Mouse (Mus musculus) limb, embryonic 13.5 days (tissue): ENCODE measurements around the gene Entpd7. TPM values are rescaled to one million over a fixed set of nuclear protein-coding genes. Genes with fewer than 3 reads are reported as not detected.

Source experiments
- ATAC-seq: fragments of 200-750 bp; cut with Nextera tagmentation; 2 replicates; pipeline ENCODE4 v1.8.0; 2017; ENCODE audit warnings: low read depth, moderate number of reproducible peaks, moderate TSS enrichment; ENCODE audit not compliant: low FRiP score
- H3K27ac ChIP-seq: fragments of 300-500 bp; sonication (generic); 2 replicates; pipeline ENCODE4 v1.5.1; 2015; ENCODE audit warnings: inconsistent platforms, mild to moderate bottlenecking, moderate library complexity
- H3K27me3 ChIP-seq: fragments of 300-500 bp; sonication (generic); 2 replicates; pipeline ENCODE4 v1.6.1; 2015; ENCODE audit warnings: mild to moderate bottlenecking, inconsistent platforms
- H3K36me3 ChIP-seq: fragments of 300-500 bp; sonication (generic); 2 replicates; pipeline ENCODE4 v1.6.1; 2015; ENCODE audit warnings: inconsistent platforms, mild to moderate bottlenecking, moderate library complexity
- H3K4me1 ChIP-seq: fragments of 300-500 bp; sonication (generic); 2 replicates; pipeline ENCODE4 v1.6.1; 2015; ENCODE audit warnings: inconsistent platforms
- H3K4me2 ChIP-seq: fragments of 300-500 bp; sonication (generic); replicated peaks from 2 replicates; pipeline ENCODE4 v1.6.1; 2015; ENCODE audit warnings: inconsistent platforms, mild to moderate bottlenecking, moderate library complexity
- H3K4me3 ChIP-seq: fragments of 300-500 bp; sonication (generic); 2 replicates; pipeline ENCODE4 v1.5.1; 2015; ENCODE audit warnings: moderate library complexity, mild to moderate bottlenecking, inconsistent platforms
- H3K9ac ChIP-seq: fragments of 300-500 bp; sonication (generic); 2 replicates; pipeline ENCODE4 v1.6.1; 2015; ENCODE audit warnings: mild to moderate bottlenecking, inconsistent platforms
- H3K9me3 ChIP-seq: fragments of 300-500 bp; sonication (generic); 2 replicates; pipeline ENCODE4 v1.6.1; 2016; ENCODE audit warnings: inconsistent platforms
- WGBS: fragments of 180-500 bp; shearing (Covaris S2); methylation state at CpG from one replicate; pipeline ENCODE4 v1.1.7; 2015; 5-methylcytosine and 5-hydroxymethylcytosine counted together
- polyA plus RNA-seq: library from polyadenylated mRNA; unstranded; fragments of >200 nt; fragmentation: Nextera tagmentation; extraction: Ambion mirVana; gene quantifications from 2 replicates; pipeline ENCODE4 v1.2.1, GENCODE M21; 2015

Gene Entpd7
- 11.2 and 12.4 TPM in 2 replicates for polyA plus RNA-seq

DNA sequence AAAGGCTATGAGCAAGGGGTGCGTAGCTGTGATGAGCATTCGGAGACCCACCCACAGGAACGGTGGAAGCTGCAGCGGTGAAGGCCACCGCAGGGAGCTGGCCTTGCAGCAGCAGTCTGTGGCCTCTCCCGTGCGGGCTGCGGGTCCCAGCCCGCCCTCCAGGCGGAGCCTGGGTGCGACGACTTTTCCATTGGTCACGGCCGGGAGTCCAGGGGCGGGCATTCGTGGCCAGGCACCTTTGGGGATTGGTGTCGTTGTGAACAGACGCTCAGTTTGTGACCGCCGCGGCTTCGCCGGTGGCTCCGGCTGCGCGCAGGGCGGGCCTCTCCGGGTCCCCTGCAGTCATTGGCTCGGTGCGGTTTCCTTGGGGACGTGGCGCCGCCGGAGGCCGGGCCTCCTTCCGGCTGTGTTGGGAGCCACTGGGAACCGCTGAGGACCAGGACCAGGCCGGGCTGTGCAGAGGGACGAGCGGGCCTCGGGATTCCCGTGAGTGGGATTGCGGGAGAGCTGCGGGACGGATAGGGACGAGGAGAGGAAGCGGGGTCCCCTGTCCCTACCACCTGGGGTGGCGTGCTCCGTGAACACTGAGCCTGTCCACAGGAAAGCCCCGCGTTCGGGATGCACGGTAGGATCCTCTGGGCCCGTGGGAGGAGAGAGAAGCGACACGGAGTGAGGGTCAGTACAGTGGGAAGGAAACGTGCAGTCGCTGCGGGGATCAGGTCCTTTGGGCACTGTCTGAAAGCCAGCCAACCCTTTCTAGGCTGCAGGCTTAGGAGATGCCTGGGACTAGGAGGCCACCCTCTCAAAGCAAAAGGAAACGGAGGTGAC, at the start of gene Entpd7:
Gene Entpd7, plus strand, starts transcription at position 254 of the 828 bp plus-strand sequence.
- Histone ChIP-seq H3K9ac (peak within 1 kb of the TSS; percentile 86), H3K36me3 (peaks cover 6% of the 10 kb centered on the region), H3K4me1 (peaks cover 18% of the 10 kb centered on the region; the same call in 1 of the 2 replicates), H3K4me3 (peak within 1 kb of the TSS; percentile 88), H3K9me3 (no peaks in the 10 kb centered on the region), H3K27me3 (no peaks in the 10 kb centered on the region), H3K4me2 (peak within 1 kb of the TSS; percentile 88), H3K27ac (peak within 1 kb of the TSS; percentile 55; the same call in 1 of the 2 replicates)
- peak; percentile 98 for ATAC-seq
- under 1% methylated on average over 60 of the region's 60 CpGs for WGBS

GRCm38 (mm10) chr19:43641833-43642232, 47.6 kb upstream of the Entpd7 start:
- H3K4me1 ChIP-seq = no peaks in the 10 kb centered on the region
- no peak overlapping the region for H3K4me2 ChIP-seq
- H3K4me3 ChIP-seq = no peak overlapping the region
- no peak overlapping the region for H3K9ac ChIP-seq
- no peak for ATAC-seq
- 76% methylated on average over 11 of the region's 11 CpGs for WGBS
- peaks cover 6% of the 10 kb centered on the region; the same call in 1 of the 2 replicates for H3K27me3 ChIP-seq
- no peak overlapping the region for H3K27ac ChIP-seq
- no peaks in the 10 kb centered on the region for H3K36me3 ChIP-seq
- H3K9me3 ChIP-seq = no peaks in the 10 kb centered on the region

DNA sequence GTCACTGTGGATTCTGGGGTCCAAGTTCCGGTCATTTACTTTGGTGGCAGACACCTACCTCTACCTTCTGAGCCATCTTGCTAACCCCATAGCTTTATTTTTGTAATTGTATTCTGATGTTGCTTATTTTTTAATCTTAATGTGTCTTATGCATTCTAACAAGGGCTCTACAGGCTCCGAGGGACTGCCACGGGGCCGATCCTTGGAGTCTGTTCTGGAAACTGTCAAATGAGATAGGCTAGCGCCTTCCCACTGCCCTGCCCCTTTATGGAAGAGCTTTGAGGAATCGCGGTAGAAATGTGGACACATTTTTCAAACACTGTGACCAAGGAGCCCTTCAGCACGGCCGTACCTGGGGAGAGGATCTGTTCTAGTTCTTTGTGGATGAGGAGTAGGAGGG, 46.6 kb upstream of the Entpd7 start:
- H3K9me3 ChIP-seq = no peaks in the 10 kb centered on the region
- no peak overlapping the region for H3K9ac ChIP-seq
- no peaks in the 10 kb centered on the region for H3K36me3 ChIP-seq
- H3K27me3 ChIP-seq = peaks cover 6% of the 10 kb centered on the region; the same call in 1 of the 2 replicates
- no peak overlapping the region for H3K4me3 ChIP-seq
- 87% methylated on average over 9 of the region's 9 CpGs for WGBS
- ATAC-seq = no peak
- no peaks in the 10 kb centered on the region for H3K4me1 ChIP-seq
- no peak overlapping the region for H3K4me2 ChIP-seq
- H3K27ac ChIP-seq = no peak overlapping the region

- Histone ChIP-seq H3K4me2 (no peak overlapping the region), H3K4me1 (no peaks in the 10 kb centered on the region), H3K36me3 (no peaks in the 10 kb centered on the region), H3K9ac (no peak overlapping the region), H3K4me3 (no peak overlapping the region), H3K27me3 (0 out of 2 replicates have a peak, but pooled peaks cover 3% of the 10 kb centered on the region), H3K9me3 (no peaks in the 10 kb centered on the region), H3K27ac (no peak overlapping the region)
- WGBS = 91% methylated on average over 9 of the region's 9 CpGs
- no peak for ATAC-seq
Measured at GRCm38 (mm10) chr19:43645508-43645907, 44.0 kb upstream of the Entpd7 start.

DNA sequence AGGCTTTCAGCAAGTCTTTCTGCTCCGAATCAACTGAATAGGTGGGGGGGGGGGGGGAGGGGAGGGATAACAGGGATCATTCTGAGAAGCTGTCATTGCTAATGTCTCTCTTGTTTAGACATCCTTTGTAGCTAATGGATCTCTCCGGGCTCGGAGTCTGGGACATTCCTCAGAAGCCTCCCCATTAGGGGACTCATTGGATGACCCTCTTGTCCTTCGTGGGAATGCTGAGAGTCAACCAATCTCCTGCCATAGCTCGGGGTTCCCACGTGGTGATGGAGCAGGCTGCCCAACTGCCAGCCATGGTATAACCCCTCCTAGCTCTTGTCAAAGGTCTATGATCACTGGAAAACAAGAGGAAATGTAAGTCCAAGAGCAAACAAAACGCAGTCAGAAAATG, 42.6 kb upstream of the Entpd7 start:
- H3K9me3 ChIP-seq = no peaks in the 10 kb centered on the region
- no peak overlapping the region for H3K27ac ChIP-seq
- WGBS = 57% methylated on average over 7 of the region's 7 CpGs
- H3K9ac ChIP-seq = no peak overlapping the region
- ATAC-seq = no peak
- peaks cover 11% of the 10 kb centered on the region for H3K27me3 ChIP-seq
- H3K4me3 ChIP-seq = no peak overlapping the region
- no peak overlapping the region for H3K4me2 ChIP-seq
- no peaks in the 10 kb centered on the region for H3K36me3 ChIP-seq
- H3K4me1 ChIP-seq = no peaks in the 10 kb centered on the region

DNA sequence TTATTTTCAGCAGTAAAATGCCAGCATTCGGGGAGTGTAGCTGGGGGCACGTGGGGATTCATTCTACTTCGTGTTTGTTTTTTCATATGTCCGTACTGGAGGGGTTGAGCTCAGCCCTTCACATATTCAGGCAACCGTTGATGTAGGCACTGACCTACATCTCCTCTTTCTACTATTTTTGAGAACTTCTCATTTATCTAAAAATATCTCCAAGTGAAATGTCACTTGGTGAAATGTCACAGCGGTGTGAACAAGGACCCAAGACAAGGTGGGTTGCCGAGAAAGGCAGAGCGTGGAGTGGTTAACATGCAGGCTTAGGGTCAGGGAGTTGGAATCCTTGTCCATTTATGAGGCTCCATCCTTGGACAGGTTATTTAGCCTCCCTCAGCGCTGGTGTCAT, 42.2 kb upstream of the Entpd7 start:
- 89% methylated on average over 9 of the region's 9 CpGs for WGBS
- Histone ChIP-seq H3K4me2 (no peak overlapping the region), H3K27ac (no peak overlapping the region), H3K27me3 (peaks cover 15% of the 10 kb centered on the region), H3K36me3 (no peaks in the 10 kb centered on the region), H3K4me3 (no peak overlapping the region), H3K4me1 (no peaks in the 10 kb centered on the region), H3K9me3 (no peaks in the 10 kb centered on the region), H3K9ac (no peak overlapping the region)
- ATAC-seq = no peak

- no peak for ATAC-seq
- peaks cover 9% of the 10 kb centered on the region for H3K4me1 ChIP-seq
Measured at GRCm38 (mm10) chr19:43648343-43648742, 41.1 kb upstream of the Entpd7 start.

DNA sequence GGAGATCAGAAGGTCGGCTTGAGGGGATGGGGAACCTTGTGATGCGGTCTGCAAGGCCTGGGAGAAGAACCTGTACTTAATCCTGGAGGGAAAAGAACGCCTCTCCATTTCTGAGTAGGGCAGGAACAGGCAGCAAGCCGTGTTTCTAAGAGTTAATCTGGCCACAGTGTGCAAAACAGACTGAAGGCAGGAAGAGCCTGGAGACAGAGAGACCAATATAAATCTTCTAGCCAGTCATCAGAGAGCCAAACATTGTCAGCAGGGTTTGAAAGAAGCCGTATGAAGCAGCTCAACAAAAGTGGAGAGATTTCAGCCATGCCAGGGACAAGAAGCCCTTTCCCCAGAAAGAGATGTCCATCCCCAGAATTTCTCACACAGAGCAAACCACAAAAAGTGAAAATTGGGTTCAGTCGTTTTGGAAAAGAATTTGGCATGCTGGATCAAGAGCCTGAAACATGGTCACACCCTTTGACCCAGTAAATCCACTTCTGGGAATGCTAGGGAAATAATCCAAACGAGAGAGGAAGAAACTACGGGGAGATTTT, 38.2 kb upstream of the Entpd7 start:
- Histone ChIP-seq H3K9ac (no peak overlapping the region), H3K4me1 (peaks cover 12% of the 10 kb centered on the region), H3K4me2 (no peak overlapping the region), H3K4me3 (no peak overlapping the region), H3K27me3 (peaks cover 43% of the 10 kb centered on the region), H3K36me3 (no peaks in the 10 kb centered on the region), H3K27ac (no peak overlapping the region), H3K9me3 (no peaks in the 10 kb centered on the region)
- ATAC-seq = no peak
- 45% methylated on average over 8 of the region's 8 CpGs for WGBS

More at GRCm38 (mm10) chr19:43648343-43648742, 41.1 kb upstream of the Entpd7 start:
- Histone ChIP-seq H3K36me3 (no peaks in the 10 kb centered on the region), H3K9me3 (no peaks in the 10 kb centered on the region), H3K4me2 (no peak overlapping the region), H3K9ac (no peak overlapping the region), H3K4me3 (no peak overlapping the region), H3K27me3 (peaks cover 22% of the 10 kb centered on the region), H3K27ac (no peak overlapping the region)
- WGBS = 93% methylated on average over 4 of the region's 4 CpGs

DNA sequence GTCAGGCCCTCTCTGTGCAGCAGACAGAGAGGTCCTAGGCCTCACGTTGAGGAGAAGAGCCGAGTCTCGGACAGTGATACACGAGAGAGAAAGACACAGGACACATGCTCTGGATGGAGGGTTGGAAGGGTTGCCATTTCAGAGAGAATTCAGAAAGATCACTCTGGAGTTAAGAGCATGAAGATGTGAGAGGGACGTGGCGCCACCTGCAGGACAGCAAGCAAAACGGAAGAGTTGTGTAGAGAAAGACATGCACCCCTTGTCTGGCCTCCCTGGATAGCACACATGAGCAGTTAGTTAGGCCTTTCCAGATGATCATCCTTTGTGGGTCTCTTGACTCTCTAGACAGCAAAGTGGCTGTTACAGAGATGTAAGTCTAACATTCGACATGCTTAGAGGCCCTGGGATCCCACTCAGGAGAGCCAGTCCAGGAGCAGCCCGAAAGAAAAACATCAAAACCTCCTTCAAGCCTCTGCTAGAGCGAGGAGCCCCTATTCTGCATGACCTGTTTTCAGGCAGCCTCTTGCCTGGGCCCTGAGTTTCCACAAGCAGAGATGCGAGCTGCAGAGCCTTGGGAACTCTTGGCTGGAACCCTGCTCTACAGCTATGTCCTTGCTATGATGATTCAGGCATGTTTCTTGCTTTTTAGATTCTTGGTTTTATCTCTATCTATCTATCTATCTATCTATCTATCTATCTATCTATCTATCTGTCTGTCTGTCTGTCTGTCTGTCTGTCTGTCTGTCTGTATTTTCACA, 33.6 kb upstream of the Entpd7 start:
- no peak overlapping the region for H3K4me3 ChIP-seq
- H3K4me2 ChIP-seq = no peak overlapping the region
- no peak for ATAC-seq
- WGBS = 43% methylated on average over 11 of the region's 11 CpGs
- H3K4me1 ChIP-seq = peaks cover 12% of the 10 kb centered on the region
- no peaks in the 10 kb centered on the region for H3K36me3 ChIP-seq
- no peaks in the 10 kb centered on the region for H3K9me3 ChIP-seq
- no peak overlapping the region for H3K9ac ChIP-seq
- H3K27ac ChIP-seq = no peak overlapping the region
- peaks cover 46% of the 10 kb centered on the region for H3K27me3 ChIP-seq

DNA sequence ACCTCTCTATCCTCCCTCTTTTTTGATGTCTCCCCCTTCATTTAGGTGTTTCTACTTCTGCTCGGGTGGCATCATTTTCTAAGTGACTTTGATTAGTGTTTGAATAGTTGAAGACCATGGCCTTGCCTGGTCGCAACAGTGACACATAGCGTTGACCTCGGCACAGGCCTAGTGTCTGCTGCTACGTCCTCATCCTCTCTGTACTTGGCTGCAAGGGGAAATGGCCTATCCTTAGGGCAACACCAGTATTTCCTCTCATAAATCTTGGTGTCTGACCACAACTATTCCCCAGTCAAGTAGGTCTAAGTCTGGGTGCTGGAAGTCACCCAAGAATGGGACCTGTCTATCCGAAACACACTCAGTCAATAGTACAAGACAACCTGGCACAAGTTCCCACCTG, 29.8 kb upstream of the Entpd7 start:
- 72% methylated on average over 6 of the region's 6 CpGs for WGBS
- Histone ChIP-seq H3K27ac (no peak overlapping the region), H3K36me3 (peaks cover 18% of the 10 kb centered on the region), H3K9ac (no peak overlapping the region), H3K9me3 (no peaks in the 10 kb centered on the region), H3K27me3 (peaks cover 14% of the 10 kb centered on the region; the same call in 1 of the 2 replicates), H3K4me1 (no peaks in the 10 kb centered on the region), H3K4me3 (no peak overlapping the region), H3K4me2 (no peak overlapping the region)
- no peak for ATAC-seq

- peaks cover 21% of the 10 kb centered on the region for H3K36me3 ChIP-seq
- peaks cover 5% of the 10 kb centered on the region; the same call in 1 of the 2 replicates for H3K27me3 ChIP-seq
- no peak overlapping the region for H3K27ac ChIP-seq
- WGBS = 81% methylated on average over 9 of the region's 9 CpGs
- ATAC-seq = no peak
- no peak overlapping the region for H3K9ac ChIP-seq
- no peak overlapping the region for H3K4me2 ChIP-seq
- no peaks in the 10 kb centered on the region for H3K9me3 ChIP-seq
- no peak overlapping the region for H3K4me3 ChIP-seq
- H3K4me1 ChIP-seq = no peaks in the 10 kb centered on the region
Measured at GRCm38 (mm10) chr19:43660774-43661173, 28.7 kb upstream of the Entpd7 start.
